Mouse (Mus musculus) adrenal gland, adult 18-20 months (tissue): ENCODE data around the gene Gmip. TPM values are rescaled to one million over a fixed set of nuclear protein-coding genes. Genes with fewer than 3 reads are reported as not detected.

ENCODE experiments used
- DNase-seq, 2 experiments: peaks; one replicate each; pipeline ENCODE4 v3.0.0; 2021 to 2022; ENCODE audit warnings: low spot score in 2 of 2
- total RNA-seq, 2 experiments: library from RNA; stranded (reverse); gene quantifications; 1 replicate in 1 of 2; 2 replicates in 1 of 2; pipeline ENCODE4 v1.2.3; 2021

The Gmip gene
- total RNA-seq, 2 experiments from 2014 or later, result 8.3 to 10.6 TPM

DNA sequence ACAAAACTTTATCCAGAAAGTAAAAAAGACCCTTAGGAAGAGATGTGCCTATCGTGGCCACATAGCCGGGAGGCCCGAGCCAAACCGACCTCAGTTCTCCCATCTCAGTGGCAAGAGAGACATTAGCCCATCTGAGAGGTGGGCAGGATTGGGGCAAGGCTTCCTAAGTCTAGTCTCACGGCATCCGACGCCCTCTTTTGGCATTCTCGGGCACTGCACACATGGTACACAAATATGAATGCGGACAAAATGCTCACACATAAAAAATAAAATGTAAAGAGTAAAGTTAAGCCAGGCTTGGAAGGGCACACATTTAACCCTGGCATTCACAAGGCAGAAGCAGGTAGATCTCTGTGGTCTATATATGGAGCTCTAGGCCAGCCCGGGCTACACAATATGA is 45.4 kb downstream of the Gmip start:
- no peak for DNase-seq

DNA sequence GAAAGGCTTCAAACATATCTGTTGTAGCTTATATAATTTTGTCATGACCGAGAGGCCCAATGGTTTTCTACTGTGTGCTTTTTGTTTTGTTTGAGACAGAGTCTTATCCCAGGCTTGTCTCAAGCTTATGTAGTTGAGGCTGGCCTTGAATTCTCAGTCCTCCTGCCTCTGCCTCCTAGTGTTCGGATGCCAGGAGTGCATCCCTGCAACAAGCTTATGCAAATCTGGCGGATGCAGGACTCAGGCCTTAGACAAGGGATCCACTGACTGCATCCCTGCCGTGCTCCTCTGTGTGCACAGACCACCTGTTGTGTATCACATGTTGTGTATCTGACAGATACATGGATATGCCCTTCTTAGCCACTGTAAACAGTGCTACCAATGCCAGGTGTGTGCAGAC is 52.3 kb downstream of the Gmip start:
- no peak for DNase-seq

DNA sequence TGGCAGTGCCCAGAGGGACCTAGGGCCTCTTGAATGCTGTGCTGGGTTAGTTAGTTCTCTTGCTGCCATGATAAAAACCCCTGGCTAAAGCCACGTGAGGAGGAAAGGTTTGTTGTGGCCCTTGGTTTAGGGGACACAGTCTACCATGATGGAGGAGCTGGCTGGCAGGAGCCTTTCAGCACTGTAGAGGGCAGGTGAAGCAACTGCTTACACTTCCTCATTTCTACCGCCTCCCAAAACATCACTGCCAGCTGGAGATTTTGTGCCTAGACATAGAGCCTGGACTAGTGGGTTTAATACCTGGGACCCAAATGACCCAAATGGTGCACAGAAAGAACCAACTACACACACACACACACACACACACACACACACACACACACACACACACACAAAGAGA is 52.8 kb downstream of the Gmip start:
- no peak for DNase-seq

DNA sequence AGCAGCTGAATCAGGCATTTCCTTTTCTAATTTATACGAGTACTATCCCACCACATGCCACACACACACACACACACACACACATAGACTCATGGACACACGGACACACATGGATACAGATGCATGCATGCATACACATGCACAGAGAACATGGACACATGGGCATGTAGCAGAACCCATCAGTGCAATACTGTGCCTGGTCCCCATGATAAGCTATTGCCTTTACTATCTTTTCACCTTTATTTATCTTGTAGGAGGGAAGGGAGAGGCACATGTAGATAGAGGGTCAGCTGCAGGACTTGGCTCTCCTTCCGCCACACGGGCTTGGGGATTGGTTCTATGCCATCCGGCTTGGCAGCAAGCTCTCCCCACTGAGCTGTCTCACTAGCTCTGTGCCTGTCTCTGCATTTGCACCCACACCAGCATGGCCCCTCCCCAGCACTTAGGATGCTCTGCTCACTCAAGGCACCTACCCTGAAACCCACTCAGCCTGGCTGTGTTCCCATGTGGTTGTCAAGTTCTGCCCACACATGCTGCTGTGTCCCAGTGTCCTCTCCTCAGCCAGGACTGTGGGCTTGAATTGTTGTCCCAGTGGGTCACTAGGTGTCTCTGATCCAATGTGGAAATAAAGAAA is 55.0 kb downstream of the Gmip start:
- DNase-seq, result no peak

DNA sequence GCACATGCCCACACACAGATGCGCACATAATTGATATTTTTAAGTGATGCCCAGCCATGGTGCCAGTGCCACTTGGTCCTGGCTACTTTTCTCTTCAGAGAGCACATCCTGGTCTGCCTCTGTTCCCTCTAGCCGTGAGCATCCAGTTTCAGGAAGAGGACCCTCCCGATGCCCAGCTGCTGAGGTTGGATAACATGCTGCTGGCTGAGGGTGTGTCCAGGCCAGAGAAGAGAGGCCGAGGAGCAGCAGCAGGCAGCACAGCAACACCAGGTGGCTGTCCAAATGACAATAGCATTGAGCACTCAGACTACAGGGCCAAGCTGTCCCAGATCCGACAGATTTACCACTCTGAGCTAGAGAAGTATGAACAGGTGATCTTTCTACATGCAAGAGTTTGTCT is 55.7 kb downstream of the Gmip start:
- no peak for DNase-seq

DNA sequence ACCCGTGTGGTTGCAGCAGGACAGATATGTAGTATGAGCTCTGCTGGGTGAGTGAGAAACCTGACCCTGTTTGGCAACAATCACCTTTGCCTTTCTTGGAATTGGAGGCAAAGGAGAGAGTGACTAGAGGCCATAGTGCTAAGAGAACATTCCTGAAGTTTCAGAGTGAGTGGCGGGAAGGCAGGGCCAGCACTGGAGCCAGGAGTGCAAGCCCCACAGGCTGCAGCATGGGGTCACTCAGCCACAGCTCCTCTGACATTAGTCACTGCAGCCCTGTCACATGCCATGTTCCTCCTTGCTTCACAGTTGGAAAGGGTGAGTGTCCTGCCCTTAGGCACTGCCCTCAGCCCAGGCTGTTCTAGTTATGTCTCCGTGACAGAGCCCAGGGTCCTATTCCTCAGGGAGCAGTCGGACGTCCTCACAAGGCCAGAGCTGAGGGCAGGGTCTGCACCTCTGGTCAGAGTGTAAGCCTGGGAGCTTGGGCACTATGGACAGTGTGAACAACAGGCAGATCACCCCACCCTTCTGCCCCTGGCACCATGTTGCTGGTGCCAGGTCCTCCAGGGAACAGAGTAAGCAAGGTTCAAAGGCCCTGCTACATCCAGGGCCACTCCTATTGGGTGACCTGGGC is 59.3 kb downstream of the Gmip start:
- no peak for DNase-seq

DNA sequence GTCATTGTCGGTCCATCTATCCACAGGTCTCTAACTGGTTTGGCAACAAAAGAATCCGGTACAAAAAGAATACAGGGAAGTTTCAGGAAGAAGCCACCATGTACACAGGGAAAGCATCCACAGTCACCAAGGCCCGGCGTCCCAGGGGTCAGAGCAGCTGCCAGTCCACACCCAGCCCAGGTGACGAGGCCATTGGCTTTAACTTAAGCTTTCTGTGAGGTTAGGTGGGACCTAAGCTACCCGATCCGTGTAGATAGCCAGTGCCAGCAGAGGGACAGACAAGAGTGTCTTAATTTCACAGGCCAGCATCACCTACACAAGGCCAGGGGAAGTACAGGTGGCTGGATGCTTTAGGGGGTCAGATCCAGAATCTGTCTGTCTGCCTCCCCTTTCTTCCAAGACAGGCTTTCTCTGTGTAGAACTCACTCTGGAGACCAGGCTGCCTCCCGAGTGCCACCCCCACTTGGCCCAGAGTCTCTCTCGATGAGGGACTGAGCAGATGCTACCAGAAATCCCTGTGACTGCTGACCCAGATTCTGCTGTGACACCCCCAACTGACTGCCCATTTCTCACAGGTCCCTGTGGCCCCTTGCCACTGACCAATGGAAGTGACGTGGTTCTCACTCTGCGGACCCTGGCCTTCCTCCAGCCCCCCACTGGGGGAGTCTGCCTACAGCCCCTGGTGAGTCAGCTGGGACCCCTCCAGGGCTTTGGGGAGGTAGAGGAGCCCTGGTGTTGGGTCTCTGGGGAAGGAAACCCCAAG is 61.7 kb downstream of the Gmip start:
- no peak for DNase-seq

DNA sequence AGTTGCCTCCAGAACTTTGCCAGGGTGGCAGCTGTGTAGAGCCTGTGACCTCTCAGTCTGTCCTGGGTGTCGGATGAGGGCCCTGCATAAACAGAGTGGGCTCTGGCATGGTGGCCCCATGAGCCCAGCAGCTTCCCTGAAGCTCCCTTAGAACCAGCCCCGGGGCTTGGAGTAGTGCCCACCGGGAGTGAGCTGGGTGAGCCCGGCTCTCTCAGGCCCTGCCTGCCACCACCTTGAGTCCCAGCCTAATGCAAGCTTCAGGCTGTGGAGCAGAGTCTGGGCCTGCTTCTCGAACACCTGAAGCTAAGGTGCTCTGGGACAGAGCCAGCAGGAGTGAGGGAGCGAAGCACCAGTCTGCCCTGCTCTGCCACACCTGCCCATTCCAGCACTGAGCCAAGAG is 62.4 kb downstream of the Gmip start:
- DNase-seq, result no peak

Other genes starting within 250 kb of the Gmip start
- 10 to 100 TPM; 11.1 to 13.3 TPM for gene Zfp868, start 183.1 kb upstream of the Gmip start, total RNA-seq
- gene Zfp964, start 154.2 kb upstream of the Gmip start, total RNA-seq, result 1 to 10 TPM; 2.7 to 3.0 TPM
- gene Zfp869, start 98.0 kb upstream of the Gmip start, total RNA-seq, result 10 to 100 TPM; 20.9 to 26.4 TPM
- 1 to 10 TPM; 3.5 to 4.6 TPM for gene Zfp963, start 58.7 kb upstream of the Gmip start, total RNA-seq
- gene Gm20422, start 33.8 kb upstream of the Gmip start, total RNA-seq, result under 1 TPM in 1 of 2 experiments, not detected in 1; 0.64 TPM
- 10 to 100 TPM; 34.0 to 42.8 TPM for gene Atp13a1, start 17.5 kb upstream of the Gmip start, total RNA-seq
- gene Zfp866, start 17.5 kb upstream of the Gmip start, total RNA-seq, result 10 to 100 TPM; 20.1 to 24.1 TPM
- gene Lpar2, start 13.8 kb downstream of the Gmip start, total RNA-seq, result 1 to 10 TPM; 1.8 to 2.0 TPM
- 1 to 10 TPM; 1.2 to 1.3 TPM for gene Pbx4, start 23.8 kb downstream of the Gmip start, total RNA-seq
- gene Cilp2, start 79.0 kb downstream of the Gmip start, total RNA-seq, result under 1 TPM; 0.06 to 0.10 TPM
- gene Tssk6, start 93.5 kb downstream of the Gmip start, total RNA-seq, result under 1 TPM; 0.51 to 0.60 TPM
- 100 to 1,000 TPM; 176 to 210 TPM for gene Ndufa13, start 93.9 kb downstream of the Gmip start, total RNA-seq
- 1 to 10 TPM; 2.2 to 3.1 TPM for gene Yjefn3, start 94.0 kb downstream of the Gmip start, total RNA-seq
- 100 to 1,000 TPM; 102 to 111 TPM for gene Gatad2a, start 187.7 kb downstream of the Gmip start, total RNA-seq
- gene Mau2, start 234.1 kb downstream of the Gmip start, total RNA-seq, result 10 to 100 TPM; 48.8 to 55.7 TPM
- gene Sugp1, start 234.1 kb downstream of the Gmip start, total RNA-seq, result 10 to 100 TPM; 25.8 to 27.9 TPM